In the genomic region with DNA sequence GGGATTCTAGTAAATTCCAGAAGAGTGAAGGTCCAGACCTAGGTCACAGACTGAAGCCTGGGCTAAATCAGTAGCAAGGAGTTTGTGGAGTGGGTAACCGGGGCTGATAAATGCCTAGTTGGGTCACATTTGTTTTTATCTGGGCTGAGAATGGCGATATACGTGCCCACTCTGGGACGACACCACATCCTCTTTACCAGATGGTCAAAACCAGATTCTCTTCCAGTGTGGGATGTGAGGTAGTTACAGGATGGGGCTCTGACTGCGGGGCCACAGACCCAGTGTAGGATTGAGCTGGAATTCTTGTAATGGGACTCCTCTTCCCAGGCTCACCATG, we compare ENCODE assay signal across 11 mouse cellular contexts. TPM values are rescaled to one million over a fixed set of nuclear protein-coding genes. Genes with fewer than 3 reads are reported as not detected.
DNase-seq lines count a peak whose midpoint lies in the region; ATAC-seq and TF ChIP-seq lines count a peak whose summit lies in the region.
"Had no signal": no experiment of that assay in that cellular context is flagged by ENCODE, and none has a peak within 500 bp of the region (broad histone marks: within the 10 kb centered on the region; RNA-seq: fewer than 3 reads in every experiment).

No protein-coding gene starts in this region.

- 68% methylated on average over 5 of the region's 5 CpGs for WGBS in kidney, adult 2 months
- WGBS in embryonic facial prominence, embryonic 11.5 days = 57% methylated on average over 5 of the region's 5 CpGs
- 41% methylated on average over 5 of the region's 5 CpGs for WGBS in limb, embryonic 13.5 days

- H3K9me3 ChIP-seq in G1E (replicated peaks) = no peaks in the 10 kb centered on the region
- H3K9me3 ChIP-seq in embryonic facial prominence, embryonic 11.5 days (replicated peaks; ENCODE audit: control insufficient read depth, low read length) = no peaks in the 10 kb centered on the region
- H3K9me3 ChIP-seq in limb, embryonic 13.5 days = no peaks in the 10 kb centered on the region
- H3K9me3 ChIP-seq: neural tube, embryonic 13.5 days had no signal

- TF ChIP-seq CTCF in kidney, adult 2 months (conservative IDR thresholded peaks at IDR 0.05; ENCODE audit: insufficient read depth, insufficient read length, low read depth, low read length) = no peak
- no peak for TF ChIP-seq CTCF in G1E (IDR thresholded peaks at IDR 0.05; ENCODE audit: low read depth, low read length)

- peak overlapping the region; percentile 43; the same call in 1 of the 2 replicates for H3K4me3 ChIP-seq in kidney, adult 2 months (ENCODE audit: insufficient read depth, low read depth, low read length)
- peak overlapping the region; percentile 22; the same call in 1 of the 2 replicates for H3K4me3 ChIP-seq in G1E (ENCODE audit: low read depth, low read length)
- H3K4me3 ChIP-seq in embryonic facial prominence, embryonic 11.5 days (ENCODE audit: low read depth, low read length) = no peak overlapping the region
- H3K4me3 ChIP-seq in limb, embryonic 13.5 days = peak overlapping the region; percentile 36; the same call in 1 of the 2 replicates
- H3K4me3 ChIP-seq: neural tube, embryonic 13.5 days had no signal

- no peak for TF ChIP-seq POLR2A in kidney, adult 2 months (IDR thresholded peaks at IDR 0.05; ENCODE audit: low read depth, low read length)

- H3K4me1 ChIP-seq in kidney, adult 2 months (ENCODE audit: control insufficient read depth, insufficient read depth, low read length) = peaks cover 16% of the 10 kb centered on the region
- H3K4me1 ChIP-seq in G1E (ENCODE audit: insufficient read depth, low read depth, low read length) = no peaks in the 10 kb centered on the region; the same call in 1 of the 2 replicates
- no peaks in the 10 kb centered on the region for H3K4me1 ChIP-seq in embryonic facial prominence, embryonic 11.5 days (ENCODE audit: control insufficient read depth, insufficient read depth, low read length)
- H3K4me1 ChIP-seq in limb, embryonic 13.5 days = peaks cover 25% of the 10 kb centered on the region

- H3K27me3 ChIP-seq in kidney, adult 2 months (replicated peaks; ENCODE audit: control insufficient read depth, insufficient read depth, low read length) = no peaks in the 10 kb centered on the region
- peaks cover 29% of the 10 kb centered on the region for H3K27me3 ChIP-seq in G1E (ENCODE audit: insufficient read depth, low read length)
- H3K27me3 ChIP-seq in embryonic facial prominence, embryonic 11.5 days (ENCODE audit: control insufficient read depth, insufficient read depth, low read length) = no peaks in the 10 kb centered on the region
- peaks cover 12% of the 10 kb centered on the region for H3K27me3 ChIP-seq in limb, embryonic 13.5 days

- no peak for ATAC-seq in G1E (ENCODE audit: extremely low read depth, insufficient number of reproducible peaks, low FRiP score, poor library complexity, severe bottlenecking)
- peak; percentile 41; the same call in 1 of the 2 replicates for ATAC-seq in embryonic facial prominence, embryonic 11.5 days (replicated peaks; ENCODE audit: insufficient number of reproducible peaks, low FRiP score, low TSS enrichment, low read depth)
- ATAC-seq in limb, embryonic 13.5 days (ENCODE audit: low FRiP score, low read depth) = peak; percentile 48
- ATAC-seq: forebrain, embryonic 14.5 days had no signal

- H3K9ac ChIP-seq in embryonic facial prominence, embryonic 11.5 days (replicated peaks; ENCODE audit: low read length) = no peak overlapping the region; the same call in 1 of the 2 replicates
- peak overlapping the region; percentile 59; the same call in 1 of the 2 replicates for H3K9ac ChIP-seq in limb, embryonic 13.5 days
- H3K9ac ChIP-seq: neural tube, embryonic 13.5 days had no signal

- no peak for DNase-seq in kidney, adult 2 months
- no peak for DNase-seq in kidney, postnatal 10 days
- no peak for DNase-seq in G1E (ENCODE audit: low spot score)
- no peak for DNase-seq in embryonic facial prominence, embryonic 11.5 days (ENCODE audit: low spot score)
- no peak for DNase-seq in cerebellum, adult 9-11 months
- DNase-seq in left cerebral cortex, adult 11 months (ENCODE audit: low spot score) = no peak
- DNase-seq: adrenal gland, adult 8-10 months; spleen, adult 18-20 months had no signal

- H3K4me2 ChIP-seq in embryonic facial prominence, embryonic 11.5 days (ENCODE audit: low read depth, low read length) = no peak overlapping the region
- peak overlapping the region; percentile 60 for H3K4me2 ChIP-seq in limb, embryonic 13.5 days (replicated peaks)

- peak overlapping the region; percentile 78; the same call in 1 of the 2 replicates for H3K27ac ChIP-seq in kidney, adult 2 months (ENCODE audit: insufficient read depth, low read depth, low read length)
- no peak overlapping the region for H3K27ac ChIP-seq in embryonic facial prominence, embryonic 11.5 days (replicated peaks; ENCODE audit: low read depth, low read length)
- peak overlapping the region; percentile 58; the same call in 1 of the 2 replicates for H3K27ac ChIP-seq in limb, embryonic 13.5 days
- H3K27ac ChIP-seq: neural tube, embryonic 13.5 days had no signal

- no peaks in the 10 kb centered on the region for H3K36me3 ChIP-seq in kidney, adult 2 months (ENCODE audit: control insufficient read depth, insufficient read depth, low read length)
- H3K36me3 ChIP-seq in G1E (replicated peaks) = no peaks in the 10 kb centered on the region
- H3K36me3 ChIP-seq in embryonic facial prominence, embryonic 11.5 days (replicated peaks; ENCODE audit: control insufficient read depth, insufficient read depth, low read depth, low read length) = no peaks in the 10 kb centered on the region
- H3K36me3 ChIP-seq in limb, embryonic 13.5 days = no peaks in the 10 kb centered on the region
- H3K36me3 ChIP-seq: neural tube, embryonic 13.5 days had no signal

RNA-seq across cellular contexts. Expression of a gene that starts 0.4 kb away (rescaled TPM):
- 0.29 and 2.8 TPM in 2 replicates for polyA plus RNA-seq in kidney, adult 2 months (2012; rRNA removed)
- total RNA-seq in G1E (2014; fragmentation: Nextera tagmentation) = not detected in 2 replicates
- total RNA-seq in G1E (2017) = 0.06 and 0.16 TPM in 2 replicates
- polyA plus RNA-seq in G1E (2012) = 0.03 and 0.04 TPM in 2 replicates
- polyA plus RNA-seq in embryonic facial prominence, embryonic 11.5 days (2014; fragmentation: Nextera tagmentation; extraction: Ambion mirVana) = 0.10 TPM in 1 of 2 replicates, not detected in the other
- polyA plus RNA-seq in limb, embryonic 13.5 days (2015; fragmentation: Nextera tagmentation; extraction: Ambion mirVana) = 1.7 and 1.8 TPM in 2 replicates
- polyA plus RNA-seq: forebrain, embryonic 14.5 days; neural tube, embryonic 13.5 days had no signal

RNA-seq across cellular contexts. Expression of a gene that starts 10.5 kb away (rescaled TPM):
- polyA plus RNA-seq in kidney, adult 2 months (2012; rRNA removed) = 52.8 and 60.0 TPM in 2 replicates
- total RNA-seq in G1E (2014; fragmentation: Nextera tagmentation) (2.0 and 2.4 TPM in 2 replicates), G1E (2017) (3.3 and 3.5 TPM in 2 replicates)
- 1.2 and 1.3 TPM in 2 replicates for polyA plus RNA-seq in G1E (2012)
- 7.3 TPM in 2 replicates for polyA plus RNA-seq in embryonic facial prominence, embryonic 11.5 days (2014; fragmentation: Nextera tagmentation; extraction: Ambion mirVana)
- 22.5 and 27.7 TPM in 2 replicates for polyA plus RNA-seq in limb, embryonic 13.5 days (2015; fragmentation: Nextera tagmentation; extraction: Ambion mirVana)

RNA-seq across cellular contexts. Expression of a gene that starts 36.9 kb away (rescaled TPM):
- 183 and 196 TPM in 2 replicates for polyA plus RNA-seq in kidney, adult 2 months (2012; rRNA removed)
- total RNA-seq in G1E (2014; fragmentation: Nextera tagmentation) (211 and 218 TPM in 2 replicates), G1E (2017) (34.6 and 45.5 TPM in 2 replicates)
- 568 and 604 TPM in 2 replicates for polyA plus RNA-seq in G1E (2012)
- polyA plus RNA-seq in embryonic facial prominence, embryonic 11.5 days (2014; fragmentation: Nextera tagmentation; extraction: Ambion mirVana) = 52.5 and 57.7 TPM in 2 replicates
- 542 and 587 TPM in 2 replicates for polyA plus RNA-seq in limb, embryonic 13.5 days (2015; fragmentation: Nextera tagmentation; extraction: Ambion mirVana)

RNA-seq across cellular contexts. Expression of a gene that starts 57.6 kb away (rescaled TPM):
- 21.9 and 28.4 TPM in 2 replicates for polyA plus RNA-seq in kidney, adult 2 months (2012; rRNA removed)
- total RNA-seq in G1E (2014; fragmentation: Nextera tagmentation) (4.0 and 5.4 TPM in 2 replicates), G1E (2017) (0.76 and 4.9 TPM in 2 replicates)
- 8.5 and 8.9 TPM in 2 replicates for polyA plus RNA-seq in G1E (2012)
- 11.0 and 12.2 TPM in 2 replicates for polyA plus RNA-seq in embryonic facial prominence, embryonic 11.5 days (2014; fragmentation: Nextera tagmentation; extraction: Ambion mirVana)
- polyA plus RNA-seq in limb, embryonic 13.5 days (2015; fragmentation: Nextera tagmentation; extraction: Ambion mirVana) = 9.6 and 11.9 TPM in 2 replicates

RNA-seq across cellular contexts. Expression of a gene that starts 58.3 kb away (rescaled TPM):
- 2.4 and 7.0 TPM in 2 replicates for polyA plus RNA-seq in kidney, adult 2 months (2012; rRNA removed)
- total RNA-seq in G1E (2014; fragmentation: Nextera tagmentation) = 0.30 TPM in 1 of 2 replicates, not detected in the other
- 0.22 and 0.29 TPM in 2 replicates for total RNA-seq in G1E (2017)
- polyA plus RNA-seq in G1E (2012) = 0.02 and 0.07 TPM in 2 replicates
- polyA plus RNA-seq in embryonic facial prominence, embryonic 11.5 days (2014; fragmentation: Nextera tagmentation; extraction: Ambion mirVana) = 0.39 and 0.91 TPM in 2 replicates
- polyA plus RNA-seq in limb, embryonic 13.5 days (2015; fragmentation: Nextera tagmentation; extraction: Ambion mirVana) = 0.87 and 0.92 TPM in 2 replicates
